Mouse (Mus musculus) kidney, adult 10 weeks (tissue): ENCODE data around the gene Zfp40. TPM values are rescaled to one million over a fixed set of nuclear protein-coding genes. Genes with fewer than 3 reads are reported as not detected.

ENCODE experiments used
- polyA plus RNA-seq: library from polyadenylated mRNA; stranded (reverse); fragments of 350-450 nt; fragmentation: Illumina TruSeq; extraction: RNeasy Lipid Tissue Mini Kit (QIAGEN cat#74804); gene quantifications from one replicate; pipeline ENCODE4 v1.2.3, GENCODE M21; 2014; ENCODE audit warnings: low read depth, low replicate concordance

Zfp40 gene
- polyA plus RNA-seq, result 22.4 TPM

DNA sequence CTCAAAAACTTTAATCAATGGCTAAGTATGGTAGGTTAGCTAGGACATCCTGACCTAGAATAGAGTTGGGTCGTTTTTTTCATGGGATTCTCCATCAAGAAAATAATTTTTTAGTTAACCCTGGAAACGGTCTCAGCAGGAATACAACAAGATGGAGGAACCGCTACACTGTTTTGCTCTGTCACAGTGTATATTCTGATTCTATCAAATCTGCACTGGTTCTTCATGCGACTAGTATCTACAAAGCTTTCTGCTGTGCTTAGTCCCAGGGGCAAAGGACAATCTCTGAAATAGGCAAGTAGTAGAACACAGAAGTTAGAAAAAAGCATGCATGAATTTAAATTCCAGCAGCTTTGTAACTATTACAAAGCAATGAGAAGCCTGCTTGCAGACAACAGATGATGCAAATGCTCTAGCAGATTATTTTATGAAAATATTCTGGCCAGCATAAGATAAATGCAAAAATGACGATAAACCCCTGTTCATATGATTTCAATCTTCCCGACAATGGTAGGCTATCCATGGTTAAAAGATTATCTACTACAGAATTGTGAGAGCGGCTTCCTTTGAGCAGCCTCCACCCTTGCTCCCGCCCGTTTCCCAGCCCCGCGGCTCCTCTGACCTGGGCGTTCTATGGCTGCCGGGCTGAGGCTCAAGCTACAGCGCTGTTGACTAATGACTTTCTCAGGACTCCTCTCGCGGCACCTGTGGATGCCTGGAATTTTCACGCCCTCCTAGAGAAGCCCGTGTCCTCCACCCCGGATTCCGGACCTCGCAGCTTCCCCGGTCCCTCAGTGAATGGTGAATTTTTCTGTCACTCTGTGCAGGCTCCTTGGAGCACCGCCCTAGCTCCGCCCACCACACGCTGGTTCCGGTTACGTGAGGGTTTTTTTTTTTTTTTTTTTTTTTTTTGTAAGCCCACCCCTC, at the start of gene Zfp40:
TSS of gene Zfp40 (minus strand) at position 800 of the 927 bp plus-strand sequence.

Other genes with a start within 250 kb of the Zfp40 start
- gene Vmn2r-ps130, start 132.1 kb downstream of the Zfp40 start, polyA plus RNA-seq, result not detected
- not detected for gene Vmn2r114, start 119.3 kb upstream of the Zfp40 start, polyA plus RNA-seq
- not detected for gene Vmn2r115, start 150.5 kb upstream of the Zfp40 start, polyA plus RNA-seq
- not detected for gene Vmn2r116, start 191.4 kb upstream of the Zfp40 start, polyA plus RNA-seq